Mouse (Mus musculus) olfactory bulb, adult 2 months (tissue): ENCODE measurements around the gene Ccnl2.

Experiments used
- CTCF ChIP-seq: fragments of 200-500 bp; IDR thresholded peaks from 2 replicates; pipeline ENCODE4 v1.5.1; 2012; ENCODE audit warnings: low read depth, mild to moderate bottlenecking, low read length, moderate library complexity; ENCODE audit not compliant: insufficient read depth
- POLR2A ChIP-seq: fragments of 200-500 bp; IDR thresholded peaks from 2 replicates; pipeline ENCODE4 v1.6.1; 2012; ENCODE audit warnings: mild to moderate bottlenecking, low read depth, low read length, moderate library complexity; ENCODE audit not compliant: insufficient read depth

GRCm38 (mm10) chr4:155837404-155838010 lies 25.2 kb downstream of the Ccnl2 start:
- TF ChIP-seq POLR2A (no peak), CTCF (no peak)
